Mouse (Mus musculus) CH12.LX (cell line): ENCODE data around the gene Dnaja4. TPM values are rescaled to one million over a fixed set of nuclear protein-coding genes. Genes with fewer than 3 reads are reported as not detected.

ENCODE experiments used
- DNase-seq: peaks from one replicate; pipeline ENCODE4 v3.0.0-alpha.2; 2013; ENCODE audit errors: extremely low read depth
- H3K27ac ChIP-seq: 2 replicates; pipeline ENCODE4 v1.5.1; 2012; ENCODE audit warnings: low read depth, mild to moderate bottlenecking, control low read depth, moderate library complexity; ENCODE audit not compliant: insufficient read depth
- H3K27me3 ChIP-seq: replicated peaks from 2 replicates; pipeline ENCODE3; 2012; ENCODE audit warnings: inconsistent platforms
- H3K36me3 ChIP-seq, 2 experiments: replicated peaks in 1 of 2; 2 replicates each; pipeline versions ENCODE3 to v1.6.1; 2012; ENCODE audit warnings: inconsistent platforms in 1 of 2, low read length in 1 of 2, mild to moderate bottlenecking in 1 of 2, mixed read lengths in 1 of 2, moderate library complexity in 1 of 2; ENCODE audit not compliant: control insufficient read depth in 1 of 2, insufficient read depth in 1 of 2
- H3K4me1 ChIP-seq, 2 experiments: 2 replicates each; pipeline ENCODE4 v1.6.1; 2012; ENCODE audit warnings: inconsistent platforms in 1 of 2, moderate library complexity in 1 of 2; ENCODE audit not compliant: insufficient read depth in 2 of 2, control insufficient read depth in 1 of 2
- H3K4me2 ChIP-seq: 2 replicates; pipeline ENCODE4 v1.6.1; 2012; ENCODE audit warnings: low read depth, mild to moderate bottlenecking, control low read depth; ENCODE audit not compliant: poor library complexity, insufficient read depth, severe bottlenecking
- H3K4me3 ChIP-seq, 3 experiments: fragments of 150-350 bp in 1 of 3; sonication (generic) in 1 of 3; replicated peaks in 1 of 3; 2 replicates each; pipeline versions ENCODE3 to v1.5.1; 2011 to 2012; ENCODE audit warnings: low read depth in 2 of 3, low read length in 2 of 3, mild to moderate bottlenecking in 2 of 3, moderate library complexity in 2 of 3, control low read depth in 1 of 3, improper control_type of control experiment in 1 of 3, inconsistent platforms in 1 of 3, mixed read lengths in 1 of 3; ENCODE audit not compliant: poor library complexity in 1 of 3
- H3K79me2 ChIP-seq: replicated peaks from 2 replicates; pipeline ENCODE4 v1.6.1; 2012; ENCODE audit warnings: mild to moderate bottlenecking, moderate library complexity; ENCODE audit not compliant: control insufficient read depth, poor library complexity, insufficient read depth, severe bottlenecking; ENCODE audit errors: extremely low read depth
- H3K9ac ChIP-seq: 2 replicates; pipeline ENCODE4 v1.6.1; 2012; ENCODE audit warnings: low read depth, mild to moderate bottlenecking, control low read depth, moderate library complexity; ENCODE audit not compliant: insufficient read depth
- H3K9me3 ChIP-seq: replicated peaks from 2 replicates; pipeline ENCODE3; 2012; ENCODE audit warnings: low read length, inconsistent platforms, mixed read lengths
- CHD2 ChIP-seq: IDR thresholded peaks from 2 replicates; pipeline ENCODE4 v1.6.1; 2011; ENCODE audit warnings: low read length, improper control_type of control experiment
- CTCF ChIP-seq, 2 experiments: IDR thresholded peaks in 1 of 2; conservative IDR thresholded peaks in 1 of 2; 2 replicates each; pipeline ENCODE4 v1.5.1; 2011 to 2012; ENCODE audit warnings: low read depth in 2 of 2, low read length in 2 of 2, improper control_type of control experiment in 1 of 2, inconsistent platforms in 1 of 2, mild to moderate bottlenecking in 1 of 2, moderate library complexity in 1 of 2
- E2F4 ChIP-seq: IDR thresholded peaks from 2 replicates; pipeline ENCODE4 v1.6.1; 2011; ENCODE audit warnings: low read depth, low read length, improper control_type of control experiment; ENCODE audit not compliant: insufficient replicate concordance
- ETS1 ChIP-seq: conservative IDR thresholded peaks from 2 replicates; pipeline ENCODE4 v1.6.1; 2012; ENCODE audit warnings: low read depth, mild to moderate bottlenecking, inconsistent platforms, low read length, improper control_type of control experiment, moderate library complexity
- JUND ChIP-seq: conservative IDR thresholded peaks from 2 replicates; pipeline ENCODE4 v1.6.1; 2011; ENCODE audit warnings: low read depth, low read length, improper control_type of control experiment
- KAT2A ChIP-seq: IDR thresholded peaks from 2 replicates; pipeline ENCODE4 v1.6.1; 2012; ENCODE audit warnings: low read length, improper control_type of control experiment, inconsistent platforms; ENCODE audit not compliant: insufficient replicate concordance
- MAX ChIP-seq: IDR thresholded peaks from 2 replicates; pipeline ENCODE4 v1.6.1; 2011; ENCODE audit warnings: low read length, improper control_type of control experiment
- MAZ ChIP-seq: IDR thresholded peaks from 2 replicates; pipeline ENCODE4 v1.6.1; 2012; ENCODE audit warnings: low read depth, mild to moderate bottlenecking, inconsistent platforms, low read length, improper control_type of control experiment, moderate library complexity
- MXI1 ChIP-seq: IDR thresholded peaks from 2 replicates; pipeline ENCODE4 v1.6.1; 2011; ENCODE audit warnings: mild to moderate bottlenecking, low read depth, low read length, improper control_type of control experiment
- MYC ChIP-seq: IDR thresholded peaks from 2 replicates; pipeline ENCODE4 v1.6.1; 2011; ENCODE audit warnings: low read depth, mild to moderate bottlenecking, improper control_type of control experiment, low read length
- POLR2A ChIP-seq: IDR thresholded peaks from 2 replicates; pipeline ENCODE4 v1.6.1; 2011; ENCODE audit warnings: low read depth, mild to moderate bottlenecking, improper control_type of control experiment, low read length
- POLR2AphosphoS2 ChIP-seq: IDR thresholded peaks from 2 replicates; pipeline ENCODE4 v1.6.1; 2011; ENCODE audit warnings: low read depth, low read length, improper control_type of control experiment
- RAD21 ChIP-seq: IDR thresholded peaks from 2 replicates; pipeline ENCODE4 v1.6.1; 2011; ENCODE audit warnings: low read depth, mild to moderate bottlenecking, low read length, improper control_type of control experiment, moderate library complexity
- SMC3 ChIP-seq: IDR thresholded peaks from 2 replicates; pipeline ENCODE4 v1.6.1; 2011; ENCODE audit warnings: low read depth, low read length, improper control_type of control experiment
- TCF12 ChIP-seq: IDR thresholded peaks from 2 replicates; pipeline ENCODE4 v1.6.1; 2014; ENCODE audit warnings: low read depth, mild to moderate bottlenecking, inconsistent platforms, low read length, improper control_type of control experiment
- USF2 ChIP-seq: conservative IDR thresholded peaks from 2 replicates; pipeline ENCODE4 v1.6.1; 2011; ENCODE audit warnings: low read depth, low read length, improper control_type of control experiment
- ZC3H11A ChIP-seq: IDR thresholded peaks from 2 replicates; pipeline ENCODE4 v1.6.1; 2012; ENCODE audit warnings: low read depth, mild to moderate bottlenecking, inconsistent platforms, low read length, improper control_type of control experiment
- ZKSCAN1 ChIP-seq: IDR thresholded peaks from 2 replicates; pipeline ENCODE4 v1.6.1; 2012; ENCODE audit warnings: low read depth, inconsistent platforms, low read length, improper control_type of control experiment, borderline replicate concordance
- ZMIZ1 ChIP-seq: IDR thresholded peaks from 2 replicates; pipeline ENCODE4 v1.6.1; 2012; ENCODE audit warnings: low read depth, mild to moderate bottlenecking, inconsistent platforms, low read length, improper control_type of control experiment
- dilution Hi-C: fragments of 300-500 bp; cut with MboI; formaldehyde crosslinking; loops from 2 replicates; pipeline ENCODE4 v1.14.3; 2020; ENCODE audit warnings: low sequenced_read_pairs; ENCODE audit not compliant: extremely low pct_unique_long_range_greater_than_20kb, extremely low pct_ligation_motif_present
- in situ Hi-C: fragments of 300-500 bp; cut with MboI; formaldehyde crosslinking; loops from 3 replicates; pipeline ENCODE4 v1.14.3; 2019; ENCODE audit warnings: low sequenced_read_pairs, low pct_ligation_motif_present, low pct_unique_long_range_greater_than_20kb, mixed read lengths
- polyA plus RNA-seq: library from polyadenylated mRNA; unstranded; fragments of >175 nt; gene quantifications from 2 replicates; pipeline ENCODE4 v1.2.1, GENCODE M21; 2012; ENCODE audit warnings: low read depth; ENCODE audit not compliant: insufficient read length
- total RNA-seq, 2 experiments: library from RNA; depleted of rRNA; stranded (reverse); fragments of 300-350 nt in 1 of 2; fragments of >200 nt in 1 of 2; gene quantifications; 2 replicates each; pipeline ENCODE4 v1.2.3; 2012 to 2014

The Dnaja4 gene
- total and polyA plus RNA-seq, 3 experiments, result 0.81 to 2.4 (median 1.1) TPM

DNA sequence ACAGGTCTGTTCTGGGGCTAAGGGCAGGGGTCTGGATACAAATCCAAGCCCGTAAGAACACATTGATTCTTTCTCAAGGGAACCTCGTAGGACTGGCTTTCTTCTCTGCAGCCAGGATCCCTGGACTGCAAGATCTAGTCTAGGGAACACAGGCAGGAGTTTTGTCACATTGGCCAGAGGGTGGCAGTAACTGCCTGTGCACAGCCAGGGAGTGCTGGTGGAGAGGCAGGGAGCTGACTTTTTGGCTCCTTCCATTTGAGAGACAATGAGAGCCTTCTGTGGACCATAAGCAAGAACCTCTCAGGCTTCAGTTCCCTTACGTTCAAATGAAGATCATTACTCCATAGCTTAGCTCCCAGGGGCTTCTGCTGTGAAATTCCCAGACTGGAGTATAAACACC lies 39.7 kb downstream of the Dnaja4 start:
- DNase-seq, result peak; percentile 40
- Histone ChIP-seq H3K27me3 (peaks cover 2% of the 10 kb centered on the region), H3K79me2 (peaks cover 4% of the 10 kb centered on the region), H3K4me2 (no peak overlapping the region), H3K27ac (no peak overlapping the region), H3K4me3 (no peak overlapping the region), H3K9ac (no peak overlapping the region), H3K36me3 (no peaks in the 10 kb centered on the region), H3K4me1 (peaks cover 4 to 15% of the 10 kb centered on the region in 2 experiments), H3K9me3 (no peaks in the 10 kb centered on the region)
- TF ChIP-seq MAZ (no peak), ZMIZ1 (no peak), ZC3H11A (peak; percentile 27; the same call in 1 of the 2 replicates), SMC3 (peak; percentile 79), RAD21 (peak; percentile 80), CTCF (conservative IDR thresholded peaks at IDR 0.05 in 1 of 2, IDR thresholded peaks at IDR 0.05 in 1 of 2; ENCODE audit: low read depth in 2 of 2, low read length in 2 of 2) (peak in 1 of 2 experiments; percentile 79; a peak in 2 of 4 replicates), CHD2 (no peak), MAX (no peak)
- dilution Hi-C loops, result no loop called here
- in situ Hi-C loops, result loop anchor here (5.0 to 25.0 kb wide), 2 partner anchors 84 to 374 kb away; no protein-coding TSS in a partner anchor

DNA sequence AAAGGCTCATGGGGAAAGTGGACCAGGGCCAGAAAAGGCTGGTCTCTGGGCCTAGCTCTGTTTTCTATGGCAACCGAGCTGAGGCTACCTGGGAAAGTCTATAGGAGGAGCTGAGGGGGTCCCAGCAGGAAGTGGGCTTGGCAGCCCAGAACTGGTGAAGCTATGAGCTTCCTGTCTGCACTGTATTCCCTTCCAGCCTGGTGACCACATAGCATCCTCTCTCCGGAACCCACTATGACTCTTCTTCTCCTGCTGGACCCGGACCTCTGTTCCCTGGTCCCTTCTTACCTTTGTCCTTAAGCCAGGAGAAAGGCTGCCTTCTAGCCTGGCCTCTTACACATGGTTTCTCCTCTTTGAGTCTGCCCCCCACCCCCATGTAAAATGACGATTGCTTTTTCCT lies 45.2 kb downstream of the Dnaja4 start:
- H3K36me3 ChIP-seq, result no peaks in the 10 kb centered on the region
- H3K27ac ChIP-seq, result no peak overlapping the region
- dilution Hi-C loops, result no loop called here
- H3K4me2 ChIP-seq, result no peak overlapping the region
- H3K9me3 ChIP-seq, result no peaks in the 10 kb centered on the region
- no peak overlapping the region for H3K9ac ChIP-seq
- H3K79me2 ChIP-seq, result no peaks in the 10 kb centered on the region
- peaks cover 2% of the 10 kb centered on the region in 2 experiments; a peak in 1 of 4 replicates for H3K4me1 ChIP-seq
- no peak for TF ChIP-seq MAX
- no peak for TF ChIP-seq ETS1
- TF ChIP-seq ZC3H11A, result no peak
- no peak for TF ChIP-seq USF2
- no peak for TF ChIP-seq MAZ
- TF ChIP-seq ZMIZ1, result no peak
- H3K27me3 ChIP-seq, result peaks cover 5% of the 10 kb centered on the region
- H3K4me3 ChIP-seq, result no peak overlapping the region
- in situ Hi-C loops, result loop anchor here (25.0 kb wide), 1 partner anchor 368 kb away; no protein-coding TSS in a partner anchor
- no peak for DNase-seq

DNA sequence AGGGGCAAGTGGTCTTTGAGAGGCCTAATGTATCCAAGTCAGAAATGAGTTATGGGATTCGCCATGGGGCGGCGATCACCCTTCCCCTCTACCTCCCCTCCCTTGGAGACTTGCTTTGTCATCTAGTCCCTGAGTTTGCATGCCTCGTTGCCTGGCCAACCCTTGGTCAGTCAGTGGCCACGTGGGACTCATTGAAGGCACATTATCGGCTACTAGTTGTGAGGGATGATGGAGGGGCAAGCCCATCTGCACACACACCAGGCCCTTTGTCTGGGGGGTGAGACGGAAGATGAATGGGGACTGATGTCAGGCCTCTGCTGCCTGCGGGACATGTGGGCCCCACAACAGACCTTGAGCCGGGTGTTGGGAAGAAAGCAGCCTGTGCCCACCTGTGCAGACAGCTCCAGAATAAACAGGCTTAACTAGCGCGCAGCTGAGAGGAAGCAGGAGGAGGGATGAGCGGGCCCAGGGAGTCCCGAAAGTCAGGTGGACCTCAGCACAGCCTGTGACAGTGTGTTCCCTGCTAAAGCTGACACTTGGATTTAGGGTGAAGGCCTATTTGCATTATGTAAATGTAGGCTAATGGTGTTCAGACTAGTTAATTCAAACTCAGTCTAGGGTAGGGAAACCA lies 47.2 kb downstream of the Dnaja4 start:
- in situ Hi-C loops, result loop anchor here (25.0 kb wide), 1 partner anchor 366 kb away; no protein-coding TSS in a partner anchor

More for the DNA sequence above, 47.2 kb downstream of the Dnaja4 start:
- no peak for TF ChIP-seq E2F4
- TF ChIP-seq ZKSCAN1, result no peak
- TF ChIP-seq TCF12, result no peak
- TF ChIP-seq POLR2A, result no peak
- TF ChIP-seq ZMIZ1, result no peak
- TF ChIP-seq ZC3H11A, result no peak
- no peak for TF ChIP-seq KAT2A
- TF ChIP-seq JUND, result no peak
- no peak for TF ChIP-seq MYC
- no peak for TF ChIP-seq MXI1
- TF ChIP-seq POLR2AphosphoS2, result no peak
- Histone ChIP-seq H3K27ac (no peak overlapping the region), H3K4me3 (no peak overlapping the region), H3K9me3 (no peaks in the 10 kb centered on the region), H3K9ac (no peak overlapping the region), H3K4me2 (no peak overlapping the region), H3K36me3 (no peaks in the 10 kb centered on the region), H3K4me1 (peaks cover 2 to 6% of the 10 kb centered on the region in 2 experiments; a peak in 2 of 4 replicates), H3K27me3 (peaks cover 5% of the 10 kb centered on the region), H3K79me2 (no peaks in the 10 kb centered on the region)
- no peak for DNase-seq
- dilution Hi-C loops, result no loop called here
